Comparison of ENCODE assay signal across 8 mouse cellular contexts in genomic region chr6:128363007-128363825, GRCm38 (mm10). TPM values are rescaled to one million over a fixed set of nuclear protein-coding genes. Genes with fewer than 3 reads are reported as not detected.
DNase-seq lines count a peak whose midpoint lies in the region; ATAC-seq lines count a peak whose summit lies in the region.

No protein-coding gene starts in this region.

- peak; percentile 46 for DNase-seq in adrenal gland, postnatal 14 days
- DNase-seq in adrenal gland, postnatal 25 days: no peak
- peak; percentile 26 for DNase-seq in thymus, postnatal 0 days (ENCODE audit: low spot score)
- DNase-seq in thymus, postnatal 10 days (ENCODE audit: low spot score in 2 of 2): no peak
- DNase-seq in hindbrain, embryonic 14.5 days (ENCODE audit: low spot score): no peak
- peak; percentile 76 for DNase-seq in midbrain, embryonic 10.5 days (ENCODE audit: low spot score)
- DNase-seq in left cerebral cortex, adult 9 months (ENCODE audit: low spot score in 2 of 2): no peak
- no peak for DNase-seq in layer of hippocampus, postnatal 10 days (ENCODE audit: low spot score in 2 of 2)

- H3K9ac ChIP-seq in hindbrain, embryonic 14.5 days: peak overlapping the region; percentile 91

- 3% methylated on average over 43 of the region's 46 CpGs for WGBS in hindbrain, embryonic 14.5 days
- 1% methylated on average over 46 of the region's 46 CpGs for WGBS in midbrain, embryonic 10.5 days

- peak overlapping the region; percentile 90; the same call in 1 of the 2 replicates for H3K27ac ChIP-seq in hindbrain, embryonic 14.5 days
- H3K27ac ChIP-seq in midbrain, embryonic 10.5 days (replicated peaks): peak overlapping the region; percentile 99

- peaks cover 13% of the 10 kb centered on the region for H3K4me1 ChIP-seq in hindbrain, embryonic 14.5 days (replicated peaks; ENCODE audit: control insufficient read depth, insufficient read depth, low read length)
- H3K4me1 ChIP-seq in midbrain, embryonic 10.5 days: peaks cover 51% of the 10 kb centered on the region

- H3K4me2 ChIP-seq in hindbrain, embryonic 14.5 days (replicated peaks): peak overlapping the region; percentile 98

- no peaks in the 10 kb centered on the region for H3K27me3 ChIP-seq in hindbrain, embryonic 14.5 days (ENCODE audit: control insufficient read depth, insufficient read depth, low read length)
- H3K27me3 ChIP-seq in midbrain, embryonic 10.5 days (ENCODE audit: low read depth, poor library complexity, severe bottlenecking): no peaks in the 10 kb centered on the region

- no peaks in the 10 kb centered on the region for H3K9me3 ChIP-seq in hindbrain, embryonic 14.5 days (ENCODE audit: control insufficient read depth, low read length)
- no peaks in the 10 kb centered on the region for H3K9me3 ChIP-seq in midbrain, embryonic 10.5 days (replicated peaks)

- peak overlapping the region; percentile 91 for H3K4me3 ChIP-seq in hindbrain, embryonic 14.5 days (replicated peaks; ENCODE audit: low read length)
- peak overlapping the region; percentile 97 for H3K4me3 ChIP-seq in midbrain, embryonic 10.5 days

- H3K36me3 ChIP-seq in hindbrain, embryonic 14.5 days (replicated peaks; ENCODE audit: control insufficient read depth, insufficient read depth): peaks cover 6% of the 10 kb centered on the region
- peaks cover 47% of the 10 kb centered on the region for H3K36me3 ChIP-seq in midbrain, embryonic 10.5 days

- ATAC-seq in hindbrain, embryonic 14.5 days (ENCODE audit: low FRiP score): peak; percentile 35; the same call in 1 of the 2 replicates

RNA-seq across cellular contexts. Expression of gene Foxm1, which starts 0.4 kb away (rescaled TPM):
- total RNA-seq in adrenal gland, postnatal 14 days (2021): 15.0 and 16.7 TPM in 2 replicates
- 7.0 and 12.1 TPM in 2 replicates for total RNA-seq in adrenal gland, postnatal 25 days (2021)
- 22.0 and 23.9 TPM in 2 replicates for polyA plus RNA-seq in thymus, postnatal 0 days (2015; fragmentation: Nextera tagmentation; extraction: Ambion mirVana)
- polyA plus RNA-seq in hindbrain, embryonic 14.5 days (2014; fragmentation: Nextera tagmentation; extraction: Ambion mirVana): 6.7 and 7.7 TPM in 2 replicates
- 66.0 and 72.7 TPM in 2 replicates for polyA plus RNA-seq in midbrain, embryonic 10.5 days (2016; fragmentation: Nextera tagmentation; extraction: Ambion mirVana)
- 1 to 10 TPM; 5.8 to 7.9 TPM for total RNA-seq in layer of hippocampus, postnatal 10 days (2021)

RNA-seq across cellular contexts. Expression of gene Rhno1, which starts 0.5 kb away (rescaled TPM):
- 23.7 and 25.6 TPM in 2 replicates for total RNA-seq in adrenal gland, postnatal 14 days (2021)
- 24.3 and 25.6 TPM in 2 replicates for total RNA-seq in adrenal gland, postnatal 25 days (2021)
- 133 and 144 TPM in 2 replicates for polyA plus RNA-seq in thymus, postnatal 0 days (2015; fragmentation: Nextera tagmentation; extraction: Ambion mirVana)
- 76.6 and 78.4 TPM in 2 replicates for polyA plus RNA-seq in hindbrain, embryonic 14.5 days (2014; fragmentation: Nextera tagmentation; extraction: Ambion mirVana)
- 185 and 190 TPM in 2 replicates for polyA plus RNA-seq in midbrain, embryonic 10.5 days (2016; fragmentation: Nextera tagmentation; extraction: Ambion mirVana)
- total RNA-seq in layer of hippocampus, postnatal 10 days (2021): 10 to 100 TPM; 21.8 to 22.6 TPM

RNA-seq across cellular contexts. Expression of gene Tulp3, which starts 7.6 kb away (rescaled TPM):
- 28.9 and 36.7 TPM in 2 replicates for total RNA-seq in adrenal gland, postnatal 14 days (2021)
- 53.8 and 54.2 TPM in 2 replicates for total RNA-seq in adrenal gland, postnatal 25 days (2021)
- polyA plus RNA-seq in thymus, postnatal 0 days (2015; fragmentation: Nextera tagmentation; extraction: Ambion mirVana): 12.2 and 13.4 TPM in 2 replicates
- 14.3 and 20.0 TPM in 2 replicates for polyA plus RNA-seq in hindbrain, embryonic 14.5 days (2014; fragmentation: Nextera tagmentation; extraction: Ambion mirVana)
- 21.7 and 22.5 TPM in 2 replicates for polyA plus RNA-seq in midbrain, embryonic 10.5 days (2016; fragmentation: Nextera tagmentation; extraction: Ambion mirVana)
- 10 to 100 TPM; 23.2 to 24.2 TPM for total RNA-seq in layer of hippocampus, postnatal 10 days (2021)

RNA-seq across cellular contexts. Expression of gene Tex52, which starts 12.0 kb away (rescaled TPM):
- not detected in 2 replicates for total RNA-seq in adrenal gland, postnatal 14 days (2021)
- not detected in 2 replicates for total RNA-seq in adrenal gland, postnatal 25 days (2021)
- 0.26 and 0.57 TPM in 2 replicates for polyA plus RNA-seq in thymus, postnatal 0 days (2015; fragmentation: Nextera tagmentation; extraction: Ambion mirVana)
- 0.34 and 0.58 TPM in 2 replicates for polyA plus RNA-seq in hindbrain, embryonic 14.5 days (2014; fragmentation: Nextera tagmentation; extraction: Ambion mirVana)
- 0.56 and 0.66 TPM in 2 replicates for polyA plus RNA-seq in midbrain, embryonic 10.5 days (2016; fragmentation: Nextera tagmentation; extraction: Ambion mirVana)
- total RNA-seq in layer of hippocampus, postnatal 10 days (2021): not detected

RNA-seq across cellular contexts. Expression of gene Gm44596, which starts 12.1 kb away (rescaled TPM):
- total RNA-seq in adrenal gland, postnatal 14 days (2021): not detected in 2 replicates
- total RNA-seq in adrenal gland, postnatal 25 days (2021): not detected in 2 replicates
- polyA plus RNA-seq in thymus, postnatal 0 days (2015; fragmentation: Nextera tagmentation; extraction: Ambion mirVana): not detected in 2 replicates
- not detected in 2 replicates for polyA plus RNA-seq in hindbrain, embryonic 14.5 days (2014; fragmentation: Nextera tagmentation; extraction: Ambion mirVana)
- not detected in 2 replicates for polyA plus RNA-seq in midbrain, embryonic 10.5 days (2016; fragmentation: Nextera tagmentation; extraction: Ambion mirVana)
- 1 to 10 TPM in 1 of 2 experiments, not detected in 1; 1.3 TPM for total RNA-seq in layer of hippocampus, postnatal 10 days (2021)

Comparison
In these comparisons a context has a peak if more than half of its experiments do, and no peak if none do; other contexts are left out.
1. DNase-seq: peak in adrenal gland, postnatal 14 days (single experiment), thymus, postnatal 0 days (single experiment) and midbrain, embryonic 10.5 days (single experiment); none in adrenal gland, postnatal 25 days (single experiment), thymus, postnatal 10 days (0 of 2), hindbrain, embryonic 14.5 days (single experiment), left cerebral cortex, adult 9 months (0 of 2) and layer of hippocampus, postnatal 10 days (0 of 2).